Mouse (Mus musculus) cerebellum, adult (tissue): ENCODE measurements around the gene Ddx1.

Source experiments
- ATAC-seq: cut with Nextera tagmentation; 2 replicates; pipeline ENCODE4 v1.9.2; 2017; ENCODE audit warnings: mild to moderate bottlenecking, moderate library complexity, mixed read lengths; ENCODE audit not compliant: insufficient number of reproducible peaks, low FRiP score, low TSS enrichment

Ddx1 gene

GRCm38 (mm10) chr12:13167116-13167515 lies 81.9 kb downstream of the Ddx1 start:
- no peak for ATAC-seq
